Mouse (Mus musculus): Measurements from ENCODE around the gene Ralgds. TPM values are rescaled to one million over a fixed set of nuclear protein-coding genes. Genes with fewer than 3 reads are reported as not detected.

Gene Ralgds
- polyA plus RNA-seq, 1 experiment from 2014 or later: 86.3 TPM

GRCm38 (mm10) chr2:28599569-28599900 lies 86.6 kb downstream of the Ralgds start:
- H3K4me2 ChIP-seq: no peak overlapping the region
- H3K9ac ChIP-seq: no peak overlapping the region
- 72% methylated on average over 6 of the region's 6 CpGs for WGBS
- peaks cover 11% of the 10 kb centered on the region for H3K4me1 ChIP-seq (replicated peaks)
- H3K27ac ChIP-seq (replicated peaks): no peak overlapping the region
- no peaks in the 10 kb centered on the region for H3K9me3 ChIP-seq
- no peak overlapping the region for H3K4me3 ChIP-seq
- no peaks in the 10 kb centered on the region for H3K27me3 ChIP-seq
- ATAC-seq (ENCODE audit: low read depth): no peak
- H3K36me3 ChIP-seq: no peaks in the 10 kb centered on the region

GRCm38 (mm10) chr2:28601720-28602590 lies 89.0 kb downstream of the Ralgds start:
- no peaks in the 10 kb centered on the region for H3K27me3 ChIP-seq
- H3K27ac ChIP-seq (replicated peaks): no peak overlapping the region
- peaks cover 15% of the 10 kb centered on the region for H3K4me1 ChIP-seq (replicated peaks)
- no peak overlapping the region for H3K9ac ChIP-seq
- H3K9me3 ChIP-seq: no peaks in the 10 kb centered on the region
- 64% methylated on average over 12 of the region's 12 CpGs for WGBS
- no peak for ATAC-seq (ENCODE audit: low read depth)
- no peak overlapping the region for H3K4me3 ChIP-seq
- no peaks in the 10 kb centered on the region for H3K36me3 ChIP-seq
- no peak overlapping the region for H3K4me2 ChIP-seq

Other genes with a start within 250 kb of the Ralgds start
- 10.3 and 11.1 TPM in 2 replicates for gene Ppp1r26, start 66.3 kb upstream of the Ralgds start, polyA plus RNA-seq (2015; fragmentation: Nextera tagmentation; extraction: Ambion mirVana)
- gene 1700007K13Rik, start 46.8 kb upstream of the Ralgds start, polyA plus RNA-seq (2015; fragmentation: Nextera tagmentation; extraction: Ambion mirVana): 2.6 and 2.8 TPM in 2 replicates
- gene Mrps2, start 45.1 kb upstream of the Ralgds start, polyA plus RNA-seq (2015; fragmentation: Nextera tagmentation; extraction: Ambion mirVana): 52.7 and 56.2 TPM in 2 replicates
- gene Gbgt1, start 16.2 kb upstream of the Ralgds start, polyA plus RNA-seq (2015; fragmentation: Nextera tagmentation; extraction: Ambion mirVana): 1.6 and 1.7 TPM in 2 replicates
- 2.6 and 4.0 TPM in 2 replicates for gene Gm10134, start 7.0 kb upstream of the Ralgds start, polyA plus RNA-seq (2015; fragmentation: Nextera tagmentation; extraction: Ambion mirVana)
- not detected in 2 replicates for gene Cel, start 50.3 kb downstream of the Ralgds start, polyA plus RNA-seq (2015; fragmentation: Nextera tagmentation; extraction: Ambion mirVana)
- gene Gtf3c5, start 70.6 kb downstream of the Ralgds start, polyA plus RNA-seq (2015; fragmentation: Nextera tagmentation; extraction: Ambion mirVana): 42.1 and 43.5 TPM in 2 replicates
- 0.17 and 0.45 TPM in 2 replicates for gene Gfi1b, start 108.9 kb downstream of the Ralgds start, polyA plus RNA-seq (2015; fragmentation: Nextera tagmentation; extraction: Ambion mirVana)
- gene Tsc1, start 128.1 kb downstream of the Ralgds start, polyA plus RNA-seq (2015; fragmentation: Nextera tagmentation; extraction: Ambion mirVana): 30.2 and 36.8 TPM in 2 replicates
- gene Spaca9, start 186.6 kb downstream of the Ralgds start, polyA plus RNA-seq (2015; fragmentation: Nextera tagmentation; extraction: Ambion mirVana): 0.64 and 0.85 TPM in 2 replicates
- gene Ak8, start 187.0 kb downstream of the Ralgds start, polyA plus RNA-seq (2015; fragmentation: Nextera tagmentation; extraction: Ambion mirVana): 0.50 and 0.73 TPM in 2 replicates